Comparison of ENCODE assay signal across 22 mouse cellular contexts in the genomic region with DNA sequence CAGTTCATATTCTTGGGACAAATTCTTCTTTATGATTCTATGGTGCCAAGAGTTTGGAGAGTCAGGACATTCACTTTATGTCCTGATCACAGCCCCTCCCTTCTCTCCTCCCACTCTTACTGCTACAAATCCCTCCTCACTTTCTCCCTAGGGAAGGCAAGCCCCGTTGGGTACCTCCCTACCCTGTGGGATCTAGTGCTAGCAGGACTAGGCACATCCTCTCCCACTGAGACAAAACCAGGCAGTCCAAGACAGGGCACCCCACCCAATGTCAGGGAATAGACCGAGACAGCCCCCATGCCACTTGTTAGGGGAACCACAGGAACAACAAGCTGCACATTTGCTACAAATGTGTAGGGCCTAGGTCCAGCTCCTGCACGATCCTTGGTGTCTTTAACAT.
DNase-seq lines count a peak whose midpoint lies in the region; ATAC-seq and TF ChIP-seq lines count a peak whose summit lies in the region.
"Had no signal": no experiment of that assay in that cellular context is flagged by ENCODE, and none has a peak within 500 bp of the region (broad histone marks: within the 10 kb centered on the region; RNA-seq: fewer than 3 reads in every experiment).

No protein-coding gene starts in this region.

- H3K36me3 ChIP-seq in forebrain, embryonic 15.5 days = no peaks in the 10 kb centered on the region
- peaks cover 8% of the 10 kb centered on the region for H3K36me3 ChIP-seq in forebrain, embryonic 10.5 days (replicated peaks)
- peaks cover 6% of the 10 kb centered on the region; the same call in 1 of the 2 replicates for H3K36me3 ChIP-seq in heart, embryonic 10.5 days
- peaks cover 3% of the 10 kb centered on the region; the same call in 1 of the 2 replicates for H3K36me3 ChIP-seq in heart, embryonic 12.5 days

- no peak for DNase-seq in forebrain, embryonic 10.5 days (ENCODE audit: extremely low spot score, low spot score)
- peak; percentile 82 for DNase-seq in heart, adult 11 months
- no peak for DNase-seq in heart, adult 18-20 months
- DNase-seq in heart, embryonic 10.5 days (ENCODE audit: low spot score) = peak; percentile 68
- DNase-seq in layer of hippocampus, adult 2 months (ENCODE audit: low spot score in 2 of 2) = no peak
- no peak for DNase-seq in layer of hippocampus, adult 11-12 months (ENCODE audit: low spot score)
- DNase-seq: adrenal gland, adult 2 months; adrenal gland, adult 8-10 months; adrenal gland, postnatal 10 days; adrenal gland, postnatal 14 days; adrenal gland, postnatal 25 days; adrenal gland, postnatal 36 days; B cell, adult 2 months; cerebellum, adult 11 months; cerebellum, adult 11-12 months had no signal

- no peak overlapping the region for H3K4me2 ChIP-seq in forebrain, embryonic 15.5 days (replicated peaks)
- H3K4me2 ChIP-seq in heart, embryonic 12.5 days = no peak overlapping the region

- no peaks in the 10 kb centered on the region for H3K9me3 ChIP-seq in forebrain, embryonic 15.5 days
- H3K9me3 ChIP-seq in forebrain, embryonic 10.5 days = 0 out of 2 replicates have a peak, but pooled peaks cover 4% of the 10 kb centered on the region
- H3K9me3 ChIP-seq in heart, embryonic 10.5 days = no peaks in the 10 kb centered on the region
- no peaks in the 10 kb centered on the region for H3K9me3 ChIP-seq in heart, embryonic 12.5 days (replicated peaks)
- H3K9me3 ChIP-seq: G1E had no signal

- TF ChIP-seq CTCF in layer of hippocampus, adult 2 months (conservative IDR thresholded peaks at IDR 0.05) = no peak

- H3K4me1 ChIP-seq in forebrain, embryonic 15.5 days = peaks cover 37% of the 10 kb centered on the region
- peaks cover 12% of the 10 kb centered on the region for H3K4me1 ChIP-seq in forebrain, embryonic 10.5 days
- peaks cover 9% of the 10 kb centered on the region for H3K4me1 ChIP-seq in heart, embryonic 10.5 days
- H3K4me1 ChIP-seq in heart, embryonic 12.5 days (replicated peaks) = peaks cover 15% of the 10 kb centered on the region

- 75% methylated on average over 3 of the region's 3 CpGs for WGBS in forebrain, embryonic 15.5 days
- WGBS in forebrain, embryonic 10.5 days = 74% methylated on average over 3 of the region's 3 CpGs
- WGBS in heart, embryonic 10.5 days = 59% methylated on average over 3 of the region's 3 CpGs
- WGBS in heart, embryonic 12.5 days = 62% methylated on average over 3 of the region's 3 CpGs

- no peaks in the 10 kb centered on the region for H3K27me3 ChIP-seq in forebrain, embryonic 15.5 days
- no peaks in the 10 kb centered on the region for H3K27me3 ChIP-seq in forebrain, embryonic 10.5 days (ENCODE audit: poor library complexity, severe bottlenecking)
- H3K27me3 ChIP-seq in heart, embryonic 10.5 days (ENCODE audit: insufficient read depth, poor library complexity, severe bottlenecking) = no peaks in the 10 kb centered on the region
- H3K27me3 ChIP-seq in heart, embryonic 12.5 days (replicated peaks) = no peaks in the 10 kb centered on the region
- H3K27me3 ChIP-seq: CH12.LX, Patski had no signal

- no peak for ATAC-seq in forebrain, embryonic 15.5 days (replicated peaks)
- ATAC-seq in heart, embryonic 12.5 days (ENCODE audit: insufficient number of reproducible peaks, low FRiP score) = no peak
- ATAC-seq: activated CD4-positive, CD25-positive, alpha-beta regulatory T cell, adult 4 months; CD4-positive, CD25-positive, alpha-beta regulatory T cell, adult 4 months; Patski had no signal

- H3K9ac ChIP-seq in forebrain, embryonic 15.5 days (replicated peaks) = no peak overlapping the region
- no peak overlapping the region for H3K9ac ChIP-seq in heart, embryonic 12.5 days

- no peak overlapping the region for H3K4me3 ChIP-seq in forebrain, embryonic 15.5 days
- H3K4me3 ChIP-seq in forebrain, embryonic 10.5 days = no peak overlapping the region
- H3K4me3 ChIP-seq in heart, embryonic 10.5 days = no peak overlapping the region
- no peak overlapping the region for H3K4me3 ChIP-seq in heart, embryonic 12.5 days
- H3K4me3 ChIP-seq in layer of hippocampus, adult 2 months = no peak overlapping the region

- 0 out of 2 replicates have a peak overlapping the region, but pooled peaks have one; percentile 21 for H3K27ac ChIP-seq in forebrain, embryonic 15.5 days (replicated peaks)
- no peak overlapping the region for H3K27ac ChIP-seq in forebrain, embryonic 10.5 days
- H3K27ac ChIP-seq in heart, embryonic 10.5 days = no peak overlapping the region
- H3K27ac ChIP-seq in heart, embryonic 12.5 days (ENCODE audit: poor library complexity, severe bottlenecking) = no peak overlapping the region
- peak overlapping the region; percentile 48; the same call in 1 of the 2 replicates for H3K27ac ChIP-seq in layer of hippocampus, adult 2 months

Comparison
In these comparisons a context has a peak if more than half of its experiments do, and no peak if none do; other contexts are left out.
1. H3K27ac ChIP-seq: peak in forebrain, embryonic 15.5 days (single experiment) and layer of hippocampus, adult 2 months (single experiment); none in forebrain, embryonic 10.5 days (single experiment), heart, embryonic 10.5 days (single experiment) and heart, embryonic 12.5 days (single experiment).
2. DNase-seq: peak in heart, adult 11 months (single experiment) and heart, embryonic 10.5 days (single experiment); none in forebrain, embryonic 10.5 days (single experiment), heart, adult 18-20 months (0 of 2), layer of hippocampus, adult 2 months (0 of 2) and layer of hippocampus, adult 11-12 months (single experiment).